Mouse (Mus musculus): ENCODE results near the gene Upk3a.

Gene Upk3a

GRCm38 (mm10) chr15:85054098-85054497, 37.2 kb downstream of the Upk3a start:
- DNase-seq = no peak

GRCm38 (mm10) chr15:85055186-85055585, 38.2 kb downstream of the Upk3a start:
- no peak for DNase-seq

- no peak for DNase-seq
Observed at GRCm38 (mm10) chr15:85063421-85063820, 46.5 kb downstream of the Upk3a start.

- DNase-seq = no peak
Observed at GRCm38 (mm10) chr15:85070561-85070960, 53.6 kb downstream of the Upk3a start.

Data from layer of hippocampus, adult 9-11 months (tissue).